Comparison of ENCODE assay signal across 16 mouse cellular contexts in genomic region chr11:59908446-59908845, GRCm38 (mm10). TPM values are rescaled to one million over a fixed set of nuclear protein-coding genes. Genes with fewer than 3 reads are reported as not detected.
DNase-seq lines count a peak whose midpoint lies in the region; ATAC-seq lines count a peak whose summit lies in the region.
"Had no signal": no experiment of that assay in that cellular context is flagged by ENCODE, and none has a peak within 500 bp of the region (broad histone marks: within the 10 kb centered on the region; RNA-seq: fewer than 3 reads in every experiment).

No protein-coding gene starts in this region.

- ATAC-seq in heart, embryonic 11.5 days (replicated peaks; ENCODE audit: insufficient number of reproducible peaks, low FRiP score, low TSS enrichment): no peak
- ATAC-seq: midbrain, embryonic 16.5 days had no signal

- H3K4me3 ChIP-seq in heart, embryonic 11.5 days (ENCODE audit: low read depth, low read length): no peak overlapping the region
- H3K4me3 ChIP-seq: embryonic facial prominence, embryonic 12.5 days; forebrain, embryonic 10.5 days; heart, embryonic 15.5 days; limb, embryonic 12.5 days had no signal

- no peak overlapping the region for H3K27ac ChIP-seq in heart, embryonic 11.5 days (ENCODE audit: low read depth, low read length)
- H3K27ac ChIP-seq: embryonic facial prominence, embryonic 12.5 days; forebrain, embryonic 10.5 days; heart, embryonic 15.5 days; hindbrain, embryonic 14.5 days; limb, embryonic 12.5 days had no signal

- DNase-seq in retina, embryonic 14.5 days (ENCODE audit: low spot score): peak; percentile 58
- DNase-seq in retina, postnatal 1 day: no peak
- DNase-seq in kidney, postnatal 14 days: peak; percentile 64
- DNase-seq in lung, postnatal 10 days: peak; percentile 42
- no peak for DNase-seq in right cerebral cortex, adult 18-20 months
- no peak for DNase-seq in adrenal gland, postnatal 14 days
- DNase-seq: adrenal gland, adult 2 months; cerebellum, postnatal 10 days; gastrocnemius, postnatal 36 days had no signal

- no peak overlapping the region for H3K9ac ChIP-seq in heart, embryonic 11.5 days (ENCODE audit: low read depth, low read length)
- H3K9ac ChIP-seq: embryonic facial prominence, embryonic 12.5 days; heart, embryonic 15.5 days; hindbrain, embryonic 14.5 days; limb, embryonic 12.5 days had no signal

- H3K9me3 ChIP-seq in heart, embryonic 11.5 days (replicated peaks; ENCODE audit: control insufficient read depth, low read length): no peaks in the 10 kb centered on the region
- H3K9me3 ChIP-seq: embryonic facial prominence, embryonic 12.5 days; forebrain, embryonic 10.5 days; heart, embryonic 15.5 days; limb, embryonic 12.5 days had no signal

- no peaks in the 10 kb centered on the region for H3K36me3 ChIP-seq in heart, embryonic 11.5 days (ENCODE audit: control insufficient read depth, insufficient read depth, low read length)
- H3K36me3 ChIP-seq: embryonic facial prominence, embryonic 12.5 days; forebrain, embryonic 10.5 days; heart, embryonic 15.5 days; limb, embryonic 12.5 days had no signal

- H3K4me1 ChIP-seq in heart, embryonic 11.5 days (ENCODE audit: control insufficient read depth, insufficient read depth, low read length): no peaks in the 10 kb centered on the region
- H3K4me1 ChIP-seq: embryonic facial prominence, embryonic 12.5 days had no signal

- 46% methylated on average over 3 of the region's 3 CpGs for WGBS in heart, embryonic 11.5 days (ENCODE audit: insufficient replicate concordance)

- no peaks in the 10 kb centered on the region for H3K27me3 ChIP-seq in heart, embryonic 11.5 days (ENCODE audit: control insufficient read depth, insufficient read depth, low read length)
- H3K27me3 ChIP-seq: embryonic facial prominence, embryonic 12.5 days; heart, embryonic 15.5 days; limb, embryonic 12.5 days had no signal

- no peak overlapping the region for H3K4me2 ChIP-seq in heart, embryonic 11.5 days
- H3K4me2 ChIP-seq: embryonic facial prominence, embryonic 12.5 days; heart, embryonic 15.5 days; hindbrain, embryonic 14.5 days; limb, embryonic 12.5 days had no signal

RNA-seq across cellular contexts. Expression of gene Med9, which starts 39.6 kb away (rescaled TPM):
- polyA plus RNA-seq in heart, embryonic 11.5 days (2014; fragmentation: Nextera tagmentation; extraction: Ambion mirVana): 49.1 and 51.2 TPM in 2 replicates
- total RNA-seq in adrenal gland, postnatal 14 days (2021): 27.0 and 27.8 TPM in 2 replicates

RNA-seq across cellular contexts. Expression of gene Rasd1, which starts 56.3 kb away (rescaled TPM):
- polyA plus RNA-seq in heart, embryonic 11.5 days (2014; fragmentation: Nextera tagmentation; extraction: Ambion mirVana): 12.0 and 13.9 TPM in 2 replicates
- 29.0 and 38.0 TPM in 2 replicates for total RNA-seq in adrenal gland, postnatal 14 days (2021)

Comparison
In these comparisons a context has a peak if more than half of its experiments do, and no peak if none do; other contexts are left out.
1. DNase-seq: peak in retina, embryonic 14.5 days (single experiment), kidney, postnatal 14 days (single experiment) and lung, postnatal 10 days (single experiment); none in retina, postnatal 1 day (single experiment), right cerebral cortex, adult 18-20 months (single experiment) and adrenal gland, postnatal 14 days (single experiment).